Mouse (Mus musculus) olfactory bulb, adult 2 months (tissue): ENCODE results near the gene Scnm1. TPM values are rescaled to one million over a fixed set of nuclear protein-coding genes. Genes with fewer than 3 reads are reported as not detected.

ENCODE experiments used
- H3K27ac ChIP-seq: fragments of 200-500 bp; 2 replicates; pipeline ENCODE4 v1.5.1; 2012; ENCODE audit warnings: low read depth, low read length; ENCODE audit not compliant: insufficient read depth
- H3K4me1 ChIP-seq: fragments of 200-500 bp; 2 replicates; pipeline ENCODE4 v1.6.1; 2012; ENCODE audit warnings: low read length; ENCODE audit not compliant: control insufficient read depth, insufficient read depth
- H3K4me3 ChIP-seq: fragments of 200-500 bp; 2 replicates; pipeline ENCODE4 v1.5.1; 2012; ENCODE audit warnings: mild to moderate bottlenecking, low read depth, low read length, moderate library complexity; ENCODE audit not compliant: insufficient read depth
- CTCF ChIP-seq: fragments of 200-500 bp; IDR thresholded peaks from 2 replicates; pipeline ENCODE4 v1.5.1; 2012; ENCODE audit warnings: low read depth, mild to moderate bottlenecking, low read length, moderate library complexity; ENCODE audit not compliant: insufficient read depth
- POLR2A ChIP-seq: fragments of 200-500 bp; IDR thresholded peaks from 2 replicates; pipeline ENCODE4 v1.6.1; 2012; ENCODE audit warnings: mild to moderate bottlenecking, low read depth, low read length, moderate library complexity; ENCODE audit not compliant: insufficient read depth
- WGBS: fragments of 180-500 bp; shearing (Covaris S2); methylation state at CpG from one replicate; pipeline ENCODE4 v1.1.7; 2018; 5-methylcytosine and 5-hydroxymethylcytosine counted together
- polyA plus RNA-seq: library from polyadenylated mRNA; stranded (reverse); fragments of >200 nt; gene quantifications from 2 replicates; pipeline ENCODE4 v1.2.4, GENCODE M21; 2012; ENCODE audit warnings: low replicate concordance; ENCODE audit not compliant: missing spikeins, insufficient read depth, insufficient read length

The Scnm1 gene
- polyA plus RNA-seq, 1 experiment, result not detected

DNA sequence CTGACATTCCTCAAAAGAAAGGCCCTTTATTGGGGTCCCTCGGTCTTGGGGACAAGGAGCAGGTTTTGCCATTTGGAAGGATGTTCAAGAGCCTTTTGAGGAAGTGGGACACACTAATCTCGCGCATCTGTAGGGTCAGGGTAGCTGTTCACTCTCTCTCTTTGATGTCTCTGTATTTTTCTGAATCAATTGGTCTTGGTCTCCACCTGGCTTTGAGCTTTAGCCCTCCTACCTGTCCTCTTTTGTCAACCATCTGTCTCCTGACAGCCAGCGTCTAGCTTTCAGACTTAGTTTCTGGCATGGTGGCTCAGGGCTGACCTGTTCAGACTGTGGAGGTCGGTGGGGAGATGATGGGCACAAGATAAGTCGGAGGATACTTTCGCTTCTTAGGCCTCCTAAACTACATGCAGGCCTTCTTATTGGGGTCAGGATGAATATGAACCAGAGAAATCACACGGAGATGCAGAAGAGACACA, 25.7 kb upstream of the Scnm1 start:
- peak overlapping the region; percentile 84 for H3K4me3 ChIP-seq
- H3K27ac ChIP-seq, result no peak overlapping the region
- H3K4me1 ChIP-seq, result peaks cover 29% of the 10 kb centered on the region
- TF ChIP-seq POLR2A (no peak), CTCF (no peak)
- WGBS, result 35% methylated on average over 8 of the region's 8 CpGs

DNA sequence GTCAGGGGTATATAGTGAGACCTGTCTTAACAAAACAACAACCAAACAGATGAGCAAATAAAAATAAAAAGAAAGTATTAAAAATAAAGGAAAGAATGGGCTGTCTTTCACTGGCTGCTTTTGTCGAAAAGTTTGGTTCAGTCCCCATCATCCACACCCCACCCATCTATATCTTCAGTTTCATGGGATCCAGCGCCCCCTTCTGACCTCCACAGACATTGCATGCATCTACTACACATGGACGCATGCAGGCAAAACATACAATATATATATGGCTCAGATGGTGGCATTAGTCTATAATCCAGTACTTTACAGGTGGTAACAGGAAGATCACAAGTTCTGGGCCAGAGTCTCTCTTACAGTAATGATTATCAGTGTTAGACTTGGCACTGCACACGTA, 20.1 kb upstream of the Scnm1 start:
- Histone ChIP-seq H3K4me3 (no peak overlapping the region), H3K27ac (no peak overlapping the region), H3K4me1 (no peaks in the 10 kb centered on the region)
- WGBS, result 40% methylated on average over 4 of the region's 4 CpGs
- TF ChIP-seq POLR2A (no peak), CTCF (no peak)

DNA sequence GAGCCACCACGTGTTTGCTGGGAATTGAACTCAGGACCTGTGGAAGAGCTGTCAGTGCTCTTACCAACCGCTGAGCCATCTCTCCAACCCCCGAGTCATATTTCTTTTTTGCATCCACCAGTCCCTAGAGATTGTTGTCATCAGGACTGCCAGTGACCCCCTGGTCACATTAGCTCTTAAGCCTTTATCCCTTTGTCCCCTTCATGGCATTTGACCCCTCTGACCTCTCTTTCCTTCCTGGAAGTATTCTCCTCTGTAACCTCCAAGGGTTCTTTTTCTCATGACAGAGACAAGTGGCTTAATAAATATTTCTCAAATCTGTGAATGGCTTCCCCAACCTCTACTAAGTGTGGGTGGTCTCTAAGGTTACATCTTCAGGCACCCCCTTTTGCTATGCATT, 14.1 kb upstream of the Scnm1 start:
- WGBS, result 77% methylated on average over 3 of the region's 3 CpGs

DNA sequence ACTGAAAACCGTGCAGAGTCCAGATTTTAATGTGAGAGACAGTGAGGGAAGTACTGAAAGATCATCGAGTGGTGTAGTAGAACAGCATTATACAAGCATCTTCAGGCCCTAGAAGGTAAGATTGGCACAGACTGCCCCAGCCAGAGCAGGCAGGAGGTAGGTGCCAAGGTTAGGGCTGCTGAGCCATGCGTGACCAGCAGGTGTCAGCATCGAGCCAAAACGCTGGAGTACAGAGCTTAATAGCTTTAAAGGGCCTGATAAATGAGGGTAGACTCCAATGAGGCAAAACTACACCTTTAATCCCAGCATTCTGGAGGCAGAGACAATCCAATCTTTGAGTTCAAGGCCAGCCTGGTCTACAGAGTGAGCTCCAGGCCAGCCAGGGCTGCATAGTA, 8.8 kb upstream of the Scnm1 start:
- Histone ChIP-seq H3K27ac (no peak overlapping the region), H3K4me3 (no peak overlapping the region), H3K4me1 (no peaks in the 10 kb centered on the region)
- 8% methylated on average over 5 of the region's 5 CpGs for WGBS
- TF ChIP-seq POLR2A, result no peak
- peak; percentile 83 for TF ChIP-seq CTCF

More for the DNA sequence above, 14.1 kb upstream of the Scnm1 start:
- no peak overlapping the region for H3K4me3 ChIP-seq
- TF ChIP-seq POLR2A, result no peak
- no peak for TF ChIP-seq CTCF
- no peaks in the 10 kb centered on the region for H3K4me1 ChIP-seq
- no peak overlapping the region for H3K27ac ChIP-seq

DNA sequence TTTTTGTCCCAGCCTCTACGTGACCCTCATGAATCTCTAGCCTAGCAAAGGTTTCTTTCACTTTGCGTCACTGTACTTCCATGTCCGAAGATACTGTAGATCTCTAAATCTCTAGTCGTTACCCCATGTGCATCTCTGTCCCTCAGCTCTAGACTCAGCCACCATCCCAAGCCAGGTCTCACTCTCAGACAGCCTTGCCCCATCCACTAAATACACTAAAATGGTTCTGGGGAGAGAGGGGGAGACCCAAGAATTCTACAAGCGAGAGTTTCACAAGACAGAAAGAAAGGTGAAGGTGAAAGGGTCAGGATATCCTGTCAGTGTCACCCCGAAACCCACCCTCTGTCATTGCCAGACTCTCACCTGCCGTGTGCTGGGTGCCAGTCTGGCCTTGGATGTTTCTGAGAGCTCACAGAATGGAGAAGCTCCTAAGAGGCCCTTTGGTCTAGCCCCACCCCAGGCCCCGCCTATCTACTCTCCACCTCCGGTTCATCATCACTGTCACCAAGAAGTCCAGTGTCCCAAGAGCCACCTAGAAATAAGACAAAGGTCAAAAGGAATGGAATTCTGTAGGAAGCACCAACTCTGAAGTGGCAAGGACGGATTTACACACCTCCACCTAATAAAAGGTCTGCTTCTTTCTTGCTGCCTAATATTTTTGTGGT, 8.3 kb upstream of the Scnm1 start, which contains the start of gene Tnfaip8l2:
Tnfaip8l2 (minus strand) TSS at position 409 of the 665 bp plus-strand sequence.
- 86% methylated on average over 10 of the region's 10 CpGs for WGBS
- no peaks in the 10 kb centered on the region for H3K4me1 ChIP-seq
- H3K4me3 ChIP-seq, result no peak within 1 kb of the TSS
- no peak for TF ChIP-seq CTCF
- H3K27ac ChIP-seq, result no peak within 1 kb of the TSS

DNA sequence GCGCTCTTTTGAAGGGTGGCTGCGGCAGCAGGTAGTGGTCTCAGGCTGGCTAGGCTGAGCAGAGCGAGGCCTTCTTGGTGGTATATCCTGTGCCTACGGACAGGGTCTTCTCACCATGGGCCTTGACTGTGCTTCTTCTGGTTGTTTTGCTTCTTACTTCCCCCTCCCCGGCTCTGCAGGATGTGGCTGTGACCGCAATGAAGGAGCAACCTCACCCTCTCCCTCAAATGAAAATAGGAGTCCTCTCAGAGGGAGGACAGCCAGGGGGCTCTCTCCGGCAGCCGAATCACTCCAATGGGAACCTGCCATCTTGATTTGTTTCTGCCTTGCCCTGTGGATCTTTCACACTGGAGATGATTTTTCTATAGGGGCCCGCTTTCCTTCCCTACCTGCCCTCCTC, 7.7 kb upstream of the Scnm1 start:
- Histone ChIP-seq H3K27ac (no peak overlapping the region), H3K4me3 (no peak overlapping the region), H3K4me1 (no peaks in the 10 kb centered on the region)
- WGBS, result 92% methylated on average over 9 of the region's 9 CpGs
- TF ChIP-seq POLR2A (no peak), CTCF (no peak)

DNA sequence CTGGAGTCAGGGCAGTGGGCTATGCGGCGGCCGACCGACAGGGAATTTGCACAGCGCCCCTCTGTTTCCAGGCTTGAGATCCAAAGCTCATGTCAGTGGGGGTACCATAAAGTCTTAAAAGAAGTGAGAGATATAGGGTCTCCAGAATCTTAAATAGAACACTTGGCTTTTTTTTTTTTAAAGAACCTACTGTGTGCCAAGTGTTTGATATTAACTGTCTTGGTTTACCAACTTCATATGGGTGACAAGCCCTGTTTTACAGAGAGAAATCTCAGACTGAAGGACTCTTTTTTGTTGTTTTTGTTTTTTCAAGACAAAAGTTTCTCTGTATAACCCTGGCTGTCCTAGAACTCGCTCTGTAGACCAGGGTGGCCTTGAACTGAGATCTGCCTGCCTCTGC, 7.0 kb upstream of the Scnm1 start:
- no peak for TF ChIP-seq POLR2A
- no peak for TF ChIP-seq CTCF
- H3K4me1 ChIP-seq, result no peaks in the 10 kb centered on the region
- no peak overlapping the region for H3K4me3 ChIP-seq
- WGBS, result 91% methylated on average over 6 of the region's 6 CpGs
- H3K27ac ChIP-seq, result no peak overlapping the region

DNA sequence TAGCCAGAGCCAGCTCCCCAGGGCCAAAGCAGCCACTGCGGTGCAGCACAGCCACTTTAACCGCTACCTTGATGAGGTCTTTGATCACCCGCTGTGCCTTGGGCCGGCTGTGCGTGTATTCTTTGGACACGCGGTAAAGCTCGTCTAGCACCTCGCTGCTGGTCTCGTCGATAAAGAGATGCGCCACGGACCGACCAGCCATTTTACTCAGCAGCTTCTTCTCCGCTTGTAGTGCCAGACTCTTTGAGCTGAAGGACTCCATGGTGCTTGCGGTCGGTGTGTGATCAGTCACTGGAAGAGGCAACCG, 6.4 kb upstream of the Scnm1 start:
- Histone ChIP-seq H3K4me3 (no peak overlapping the region), H3K27ac (no peak overlapping the region), H3K4me1 (no peaks in the 10 kb centered on the region)
- no peak for TF ChIP-seq CTCF
- no peak for TF ChIP-seq POLR2A
- WGBS, result 68% methylated on average over 18 of the region's 18 CpGs

DNA sequence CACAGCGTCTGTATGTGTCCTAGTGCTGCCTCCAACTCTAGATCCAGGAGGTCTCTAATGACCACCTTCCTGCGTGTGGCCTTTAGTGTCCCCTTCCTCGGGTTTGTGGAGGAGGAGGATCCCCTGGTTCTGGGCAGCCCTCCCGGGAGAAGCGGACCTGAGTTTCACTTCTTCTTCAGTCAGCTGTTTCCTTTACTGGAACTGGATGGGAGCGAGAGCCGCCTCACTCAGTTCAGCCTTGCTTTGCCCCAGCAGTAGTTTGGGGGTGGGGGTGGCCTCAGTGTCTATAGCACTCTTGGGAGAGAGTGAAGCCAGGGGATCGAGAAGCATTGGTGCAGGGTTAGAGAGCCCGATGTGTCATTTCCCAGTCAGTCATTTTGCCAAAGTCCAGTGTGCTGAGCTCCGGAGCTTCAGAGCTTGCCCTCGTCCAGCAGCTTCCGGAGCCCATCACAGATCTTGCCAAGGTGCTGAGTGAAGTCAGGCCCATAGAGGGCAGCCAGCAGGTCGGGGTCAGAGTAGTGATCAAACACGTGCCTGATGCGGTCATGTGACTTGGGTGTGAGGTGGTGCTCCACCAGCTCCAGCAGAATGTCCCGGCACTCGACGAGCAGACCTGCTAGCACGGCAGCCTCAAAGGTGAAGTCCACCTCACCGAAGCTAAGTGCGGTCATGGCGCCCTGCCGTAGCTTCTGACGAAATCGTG, 5.9 kb upstream of the Scnm1 start:
- no peak overlapping the region for H3K4me3 ChIP-seq
- no peaks in the 10 kb centered on the region for H3K4me1 ChIP-seq
- H3K27ac ChIP-seq, result no peak overlapping the region
- TF ChIP-seq POLR2A, result no peak
- TF ChIP-seq CTCF, result no peak
- WGBS, result 80% methylated on average over 25 of the region's 25 CpGs
